Mouse (Mus musculus) heart, adult 2 months (tissue): ENCODE results near the gene Depdc1b.

ENCODE experiments used
- CTCF ChIP-seq: fragments of 200-600 bp; IDR thresholded peaks from 2 replicates; pipeline ENCODE4 v1.8.1; 2022; ENCODE audit warnings: antibody characterized with exemption, mild to moderate bottlenecking, moderate library complexity
- POLR2A ChIP-seq: fragments of 200-500 bp; IDR thresholded peaks from 2 replicates; pipeline ENCODE4 v1.6.1; 2011; ENCODE audit warnings: mild to moderate bottlenecking, low read depth, low read length, control low read depth; ENCODE audit not compliant: insufficient read depth

DNA sequence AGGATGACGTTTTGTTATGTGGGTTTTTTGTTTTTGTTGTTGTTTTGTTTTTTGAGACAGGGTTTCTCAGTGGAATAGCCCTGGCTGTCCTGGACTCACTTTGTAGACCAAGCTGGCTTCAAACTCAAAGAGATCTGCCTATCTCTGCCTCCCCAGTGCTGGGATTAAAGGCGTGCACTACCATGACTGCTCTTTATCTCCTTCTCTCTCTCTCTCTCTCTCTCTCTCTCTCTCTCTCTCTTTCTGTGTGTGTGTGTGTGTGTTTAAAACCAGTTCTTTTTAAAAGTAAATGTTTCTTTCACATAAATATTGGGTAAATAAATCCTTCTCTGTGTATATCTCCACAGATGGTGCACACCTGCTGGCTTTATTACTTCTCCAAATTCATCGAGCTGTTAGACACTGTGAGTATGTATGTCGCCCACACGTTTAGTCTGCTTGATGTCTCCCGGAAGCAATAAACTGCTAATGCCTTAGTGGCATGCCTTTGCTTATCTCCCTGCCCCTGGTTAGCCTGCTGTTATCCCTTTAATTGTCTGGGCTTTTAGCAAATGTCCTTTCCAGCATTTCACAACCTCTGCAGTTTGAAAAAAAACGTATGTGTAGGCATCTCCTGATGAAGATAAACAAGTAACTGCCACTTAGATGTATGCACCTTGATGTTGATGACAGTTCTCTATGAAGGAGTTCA is 44.5 kb upstream of the Depdc1b start:
- TF ChIP-seq CTCF (no peak), POLR2A (no peak)
